Mouse (Mus musculus) small intestine, adult 2 months (tissue): ENCODE results near the gene Btbd2.

Source experiments
- CTCF ChIP-seq: fragments of 200-500 bp; IDR thresholded peaks from 2 replicates; pipeline ENCODE4 v1.5.1; 2012; ENCODE audit warnings: low read depth, mild to moderate bottlenecking, control low read depth, inconsistent platforms, low read length, moderate library complexity, mixed read lengths; ENCODE audit not compliant: insufficient replicate concordance, insufficient read length; ENCODE audit errors: extremely low read depth
- POLR2A ChIP-seq: fragments of 200-500 bp; IDR thresholded peaks from 2 replicates; pipeline ENCODE4 v1.6.1; 2012; ENCODE audit warnings: low read depth, mild to moderate bottlenecking, control low read depth, inconsistent platforms, low read length, moderate library complexity

- no peak for TF ChIP-seq CTCF
- no peak for TF ChIP-seq POLR2A
These were observed 43.0 kb downstream of the Btbd2 start for GRCm38 (mm10) chr10:80613821-80614220.
